Mouse (Mus musculus): ENCODE measurements around the gene Gm2696. TPM values are rescaled to one million over a fixed set of nuclear protein-coding genes. Genes with fewer than 3 reads are reported as not detected.
"Not testable (repeated sequence)": the region's sequence is repeated elsewhere in the genome, so short reads cannot be mapped to it uniquely, and the experiment has no call there.

Gm2696 gene
- not detected in 2 replicates for polyA plus RNA-seq (2015; fragmentation: Nextera tagmentation; extraction: Ambion mirVana)

DNA sequence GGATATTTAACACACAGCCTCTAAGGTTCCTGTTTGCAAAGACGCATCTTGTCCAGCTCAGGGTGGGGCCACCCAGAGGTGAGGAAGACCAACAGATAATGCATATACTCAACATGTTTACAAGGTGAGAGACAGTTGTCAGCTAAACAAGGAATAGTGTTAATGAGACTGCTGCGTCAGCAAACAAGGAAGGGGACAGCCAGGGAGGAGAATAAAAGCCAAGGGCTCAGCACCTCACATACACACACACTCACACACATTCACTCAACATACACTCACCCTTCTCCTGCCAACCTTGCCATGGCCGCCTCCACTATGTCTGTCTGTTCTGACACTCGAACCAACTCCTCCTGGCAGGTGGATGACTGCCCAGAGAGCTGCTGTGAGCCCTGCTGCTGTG, at the start of gene Gm2696:
TSS of gene Gm2696 (plus strand) at position 301 of the 400 bp plus-strand sequence.
- Histone ChIP-seq H3K27ac (ENCODE audit: low read length) (no peak within 1 kb of the TSS), H3K27me3 (replicated peaks; ENCODE audit: control insufficient read depth, insufficient read depth, low read length) (0 out of 2 replicates have a peak, but pooled peaks cover 3% of the 10 kb centered on the region), H3K4me3 (ENCODE audit: low read length) (no peak within 1 kb of the TSS), H3K4me2 (ENCODE audit: low read depth, low read length) (no peak within 1 kb of the TSS), H3K36me3 (ENCODE audit: control insufficient read depth, insufficient read depth, low read length) (no peaks in the 10 kb centered on the region), H3K4me1 (ENCODE audit: control insufficient read depth, insufficient read depth, low read length) (no peaks in the 10 kb centered on the region), H3K9ac (ENCODE audit: low read depth, low read length) (no peak within 1 kb of the TSS), H3K9me3 (ENCODE audit: control insufficient read depth, low read length) (no peaks in the 10 kb centered on the region)
- WGBS: 45% methylated on average over 4 of the region's 4 CpGs
- no peak for ATAC-seq

DNA sequence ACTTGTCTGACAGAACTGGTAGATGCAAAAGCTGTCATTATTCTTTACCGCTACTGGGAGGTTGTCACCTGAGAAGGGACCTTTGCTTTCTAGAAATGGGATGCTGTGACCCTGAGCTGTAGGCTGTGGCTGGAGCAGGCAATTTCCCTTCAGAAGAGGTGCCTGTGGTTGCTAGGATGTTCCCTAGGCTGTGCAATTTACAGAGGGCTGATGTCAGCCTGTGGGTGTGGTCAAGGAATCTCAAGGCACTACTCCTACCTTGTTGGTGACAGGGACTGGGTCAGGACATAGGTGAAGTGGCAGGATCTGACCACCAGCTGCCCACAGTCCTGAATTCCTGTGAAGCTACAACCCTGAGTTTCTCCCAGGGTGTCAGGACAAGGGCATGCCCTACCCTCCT, 44.8 kb upstream of the Gm2696 start:
- no peak overlapping the region for H3K4me2 ChIP-seq (ENCODE audit: low read depth, low read length)
- ATAC-seq: no peak
- 85% methylated on average over 1 of the region's 1 CpGs for WGBS

DNA sequence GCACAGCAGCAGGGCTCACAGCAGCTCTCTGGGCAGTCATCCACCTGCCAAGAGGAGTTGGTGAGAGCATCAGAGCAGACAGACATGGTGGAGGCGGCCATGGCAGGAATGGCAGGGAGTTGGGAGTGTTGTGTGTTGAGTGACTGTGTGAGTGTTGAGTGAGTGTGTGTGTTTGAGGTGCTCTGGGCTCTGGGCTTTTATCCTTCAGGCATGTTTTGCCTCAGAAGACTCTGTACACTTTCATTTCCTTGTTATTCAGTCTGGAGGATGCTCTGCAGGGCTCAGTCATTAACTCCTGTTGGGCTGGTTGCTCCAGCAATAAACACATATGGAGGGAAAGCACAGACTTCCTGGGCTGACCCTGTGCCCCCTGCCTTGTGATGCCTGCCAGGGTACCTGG, 43.3 kb upstream of the Gm2696 start, which contains the start of gene Gm3238:
TSS of gene Gm3238 (minus strand) at position 101 of the 400 bp plus-strand sequence.
- not testable (repeated sequence) for ATAC-seq; H3K27ac ChIP-seq (ENCODE audit: low read length); H3K36me3 ChIP-seq (ENCODE audit: control insufficient read depth, insufficient read depth, low read length); H3K27me3 ChIP-seq (replicated peaks; ENCODE audit: control insufficient read depth, insufficient read depth, low read length); H3K4me2 ChIP-seq (ENCODE audit: low read depth, low read length); H3K9ac ChIP-seq (ENCODE audit: low read depth, low read length); H3K4me1 ChIP-seq (ENCODE audit: control insufficient read depth, insufficient read depth, low read length); H3K4me3 ChIP-seq (ENCODE audit: low read length); H3K9me3 ChIP-seq (ENCODE audit: control insufficient read depth, low read length)
- no CpG with 5 or more reads among the region's 1 CpGs for WGBS

More for the DNA sequence above, 44.8 kb upstream of the Gm2696 start:
- Histone ChIP-seq H3K9me3 (ENCODE audit: control insufficient read depth, low read length) (no peaks in the 10 kb centered on the region), H3K27ac (ENCODE audit: low read length) (no peak overlapping the region), H3K27me3 (replicated peaks; ENCODE audit: control insufficient read depth, insufficient read depth, low read length) (no peaks in the 10 kb centered on the region), H3K4me3 (ENCODE audit: low read length) (no peak overlapping the region), H3K36me3 (ENCODE audit: control insufficient read depth, insufficient read depth, low read length) (no peaks in the 10 kb centered on the region), H3K4me1 (ENCODE audit: control insufficient read depth, insufficient read depth, low read length) (no peaks in the 10 kb centered on the region), H3K9ac (ENCODE audit: low read depth, low read length) (no peak overlapping the region)

DNA sequence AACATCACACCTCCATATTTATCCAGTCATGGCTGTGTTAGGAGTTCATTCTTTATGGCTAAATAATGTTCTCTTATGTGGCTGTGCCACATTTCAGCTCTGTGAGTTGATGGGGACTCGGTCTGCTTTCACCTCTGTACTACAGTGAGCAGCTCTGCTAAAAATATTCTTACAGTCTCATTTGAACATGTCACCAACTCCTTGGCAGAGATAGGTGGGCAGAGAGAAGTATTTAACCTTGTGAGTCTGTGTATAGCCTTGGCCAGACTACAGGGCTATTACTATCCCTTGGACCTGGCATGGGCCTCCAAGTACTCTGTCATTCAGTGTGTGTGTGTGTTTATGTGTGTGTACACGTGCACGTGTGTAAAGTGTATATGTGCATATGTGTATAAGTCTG, 42.3 kb upstream of the Gm2696 start:
- 80% methylated on average over 1 of the region's 3 CpGs for WGBS
- not testable (repeated sequence) for H3K9me3 ChIP-seq (ENCODE audit: control insufficient read depth, low read length); H3K27me3 ChIP-seq (replicated peaks; ENCODE audit: control insufficient read depth, insufficient read depth, low read length); H3K27ac ChIP-seq (ENCODE audit: low read length); ATAC-seq; H3K36me3 ChIP-seq (ENCODE audit: control insufficient read depth, insufficient read depth, low read length); H3K9ac ChIP-seq (ENCODE audit: low read depth, low read length); H3K4me1 ChIP-seq (ENCODE audit: control insufficient read depth, insufficient read depth, low read length); H3K4me3 ChIP-seq (ENCODE audit: low read length); H3K4me2 ChIP-seq (ENCODE audit: low read depth, low read length)

DNA sequence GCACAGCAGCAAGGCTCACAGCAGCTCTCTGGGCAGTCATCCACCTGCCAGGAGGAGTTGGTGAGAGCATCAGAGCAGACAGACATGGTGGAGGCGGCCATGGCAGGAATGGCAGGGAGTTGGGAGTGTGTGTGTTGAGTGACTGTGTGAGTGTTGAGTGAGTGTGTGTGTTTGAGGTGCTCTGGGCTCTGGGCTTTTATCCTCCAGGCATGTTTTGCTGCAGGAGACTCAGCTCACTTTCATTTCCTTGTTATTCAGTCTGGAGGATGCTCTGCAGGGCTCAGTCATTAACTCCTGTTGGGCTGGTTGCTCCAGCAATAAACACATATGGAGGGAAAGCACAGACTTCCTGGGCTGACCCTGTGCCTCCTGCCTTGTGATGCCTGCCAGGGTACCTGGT, 37.6 kb upstream of the Gm2696 start, which contains the start of gene Gm7138:
TSS of gene Gm7138 (minus strand) at position 101 of the 400 bp plus-strand sequence.
- not testable (repeated sequence) for H3K27ac ChIP-seq (ENCODE audit: low read length); H3K27me3 ChIP-seq (replicated peaks; ENCODE audit: control insufficient read depth, insufficient read depth, low read length); H3K4me2 ChIP-seq (ENCODE audit: low read depth, low read length); H3K9ac ChIP-seq (ENCODE audit: low read depth, low read length); H3K4me1 ChIP-seq (ENCODE audit: control insufficient read depth, insufficient read depth, low read length); H3K4me3 ChIP-seq (ENCODE audit: low read length); ATAC-seq; H3K36me3 ChIP-seq (ENCODE audit: control insufficient read depth, insufficient read depth, low read length); H3K9me3 ChIP-seq (ENCODE audit: control insufficient read depth, low read length)
- WGBS: 50% methylated on average over 1 of the region's 1 CpGs

DNA sequence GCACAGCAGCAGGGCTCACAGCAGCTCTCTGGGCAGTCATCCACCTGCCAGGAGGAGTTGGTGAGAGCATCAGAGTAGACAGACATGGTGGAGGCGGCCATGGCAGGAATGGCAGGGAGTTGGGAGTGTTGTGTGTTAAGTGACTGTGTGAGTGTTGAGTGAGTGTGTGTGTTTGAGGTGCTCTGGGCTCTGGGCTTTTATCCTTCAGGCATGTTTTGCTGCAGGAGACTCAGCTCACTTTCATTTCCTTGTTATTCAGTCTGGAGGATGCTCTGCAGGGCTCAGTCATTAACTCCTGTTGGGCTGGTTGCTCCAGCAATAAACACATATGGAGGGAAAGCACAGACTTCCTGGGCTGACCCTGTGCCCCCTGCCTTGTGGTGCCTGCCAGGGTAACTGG, 32.0 kb upstream of the Gm2696 start, which contains the start of gene Gm3250:
TSS of gene Gm3250 (minus strand) at position 101 of the 400 bp plus-strand sequence.
- not testable (repeated sequence) for H3K27ac ChIP-seq (ENCODE audit: low read length); H3K27me3 ChIP-seq (replicated peaks; ENCODE audit: control insufficient read depth, insufficient read depth, low read length); H3K4me1 ChIP-seq (ENCODE audit: control insufficient read depth, insufficient read depth, low read length); H3K4me3 ChIP-seq (ENCODE audit: low read length); H3K4me2 ChIP-seq (ENCODE audit: low read depth, low read length); H3K36me3 ChIP-seq (ENCODE audit: control insufficient read depth, insufficient read depth, low read length); ATAC-seq; H3K9me3 ChIP-seq (ENCODE audit: control insufficient read depth, low read length); H3K9ac ChIP-seq (ENCODE audit: low read depth, low read length)
- WGBS: 88% methylated on average over 1 of the region's 1 CpGs

DNA sequence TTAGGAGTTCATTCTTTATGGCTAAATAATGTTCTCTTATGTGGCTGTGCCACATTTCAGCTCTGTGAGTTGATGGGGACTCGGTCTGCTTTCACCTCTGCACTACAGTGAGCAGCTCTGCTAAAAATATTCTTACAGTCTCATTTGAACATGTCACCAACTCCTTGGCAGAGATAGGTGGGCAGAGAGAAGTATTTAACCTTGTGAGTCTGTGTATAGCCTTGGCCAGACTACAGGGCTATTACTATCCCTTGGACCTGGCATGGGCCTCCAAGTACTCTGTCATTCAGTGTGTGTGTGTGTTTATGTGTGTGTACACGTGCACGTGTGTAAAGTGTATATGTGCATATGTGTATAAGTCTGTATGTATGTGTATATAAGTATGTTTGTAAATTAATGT, 31.1 kb upstream of the Gm2696 start:
- H3K4me3 ChIP-seq (ENCODE audit: low read length); H3K27ac ChIP-seq (ENCODE audit: low read length); H3K4me2 ChIP-seq (ENCODE audit: low read depth, low read length); H3K36me3 ChIP-seq (ENCODE audit: control insufficient read depth, insufficient read depth, low read length); H3K27me3 ChIP-seq (replicated peaks; ENCODE audit: control insufficient read depth, insufficient read depth, low read length); H3K4me1 ChIP-seq (ENCODE audit: control insufficient read depth, insufficient read depth, low read length); H3K9me3 ChIP-seq (ENCODE audit: control insufficient read depth, low read length); H3K9ac ChIP-seq (ENCODE audit: low read depth, low read length); ATAC-seq: not testable (repeated sequence)
- WGBS: 94% methylated on average over 1 of the region's 3 CpGs

DNA sequence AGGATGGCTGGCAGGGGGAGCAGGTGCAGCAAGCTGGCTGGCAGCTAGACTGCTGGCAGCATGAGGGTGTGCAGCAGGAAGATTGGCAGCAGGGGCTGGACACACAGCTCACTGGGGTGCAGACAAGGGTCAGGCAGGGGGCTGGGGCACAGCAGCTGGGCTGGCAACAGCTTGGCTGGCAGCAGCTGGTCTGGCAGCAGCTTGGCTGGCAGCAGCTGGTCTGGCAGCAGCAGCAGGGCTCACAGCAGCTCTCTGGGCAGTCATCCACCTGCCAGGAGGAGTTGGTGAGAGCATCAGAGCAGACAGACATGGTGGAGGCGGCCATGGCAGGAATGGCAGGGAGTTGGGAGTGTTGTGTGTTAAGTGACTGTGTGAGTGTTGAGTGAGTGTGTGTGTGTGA, 26.6 kb upstream of the Gm2696 start, which contains the start of gene Gm7137:
TSS of gene Gm7137 (minus strand) at position 325 of the 400 bp plus-strand sequence.
- ATAC-seq; H3K27ac ChIP-seq (ENCODE audit: low read length); H3K4me2 ChIP-seq (ENCODE audit: low read depth, low read length); H3K9me3 ChIP-seq (ENCODE audit: control insufficient read depth, low read length); H3K27me3 ChIP-seq (replicated peaks; ENCODE audit: control insufficient read depth, insufficient read depth, low read length); H3K9ac ChIP-seq (ENCODE audit: low read depth, low read length); H3K4me3 ChIP-seq (ENCODE audit: low read length); H3K4me1 ChIP-seq (ENCODE audit: control insufficient read depth, insufficient read depth, low read length); H3K36me3 ChIP-seq (ENCODE audit: control insufficient read depth, insufficient read depth, low read length): not testable (repeated sequence)
- WGBS: 78% methylated on average over 1 of the region's 1 CpGs

DNA sequence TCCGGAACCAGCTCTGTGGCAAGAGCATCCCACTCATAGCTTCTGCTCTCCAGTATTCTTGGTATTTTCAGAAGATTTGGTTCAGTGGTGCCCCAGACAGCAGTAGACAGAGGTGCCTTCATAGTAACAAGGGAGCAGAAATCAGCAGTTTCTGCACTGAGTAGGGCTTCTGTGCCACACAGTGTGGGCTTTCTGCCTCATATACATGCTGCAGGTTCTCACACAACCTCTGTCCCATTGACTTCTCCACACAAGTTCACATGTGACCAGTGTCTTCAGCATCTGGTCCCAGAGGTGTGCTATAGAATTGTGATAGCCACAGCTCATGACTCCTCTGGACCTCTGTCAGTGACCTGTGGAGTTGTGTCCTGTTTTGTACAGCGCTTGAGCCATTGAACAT, 25.9 kb upstream of the Gm2696 start:
- Histone ChIP-seq H3K4me1 (ENCODE audit: control insufficient read depth, insufficient read depth, low read length) (no peaks in the 10 kb centered on the region), H3K4me2 (ENCODE audit: low read depth, low read length) (no peak overlapping the region), H3K27me3 (replicated peaks; ENCODE audit: control insufficient read depth, insufficient read depth, low read length) (no peaks in the 10 kb centered on the region), H3K9me3 (ENCODE audit: control insufficient read depth, low read length) (no peaks in the 10 kb centered on the region), H3K36me3 (ENCODE audit: control insufficient read depth, insufficient read depth, low read length) (no peaks in the 10 kb centered on the region), H3K27ac (ENCODE audit: low read length) (no peak overlapping the region), H3K4me3 (ENCODE audit: low read length) (no peak overlapping the region), H3K9ac (ENCODE audit: low read depth, low read length) (no peak overlapping the region)
- 74% methylated on average over 2 of the region's 2 CpGs for WGBS
- ATAC-seq: no peak

DNA sequence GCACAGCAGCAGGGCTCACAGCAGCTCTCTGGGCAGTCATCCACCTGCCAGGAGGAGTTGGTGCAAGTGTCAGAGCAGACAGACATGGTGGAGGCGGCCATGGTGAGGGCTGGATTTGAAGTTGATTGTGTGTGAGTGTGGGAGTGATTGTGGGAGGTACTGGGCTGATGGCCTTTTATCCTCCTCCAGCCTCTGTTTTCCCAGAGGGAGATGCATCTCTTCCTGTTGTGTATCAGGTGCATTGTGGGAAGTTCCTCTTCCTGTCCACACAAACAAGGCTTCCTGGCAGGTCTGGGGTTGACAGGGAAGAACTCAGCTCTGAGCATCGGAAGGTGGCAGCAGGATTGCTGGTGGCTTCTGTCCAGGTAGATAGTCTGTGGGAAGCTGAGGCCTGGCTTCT, 19.5 kb upstream of the Gm2696 start, which contains the start of gene Gm9639:
TSS of gene Gm9639 (minus strand) at position 101 of the 400 bp plus-strand sequence.
- 55% methylated on average over 2 of the region's 2 CpGs for WGBS
- Histone ChIP-seq H3K4me3 (ENCODE audit: low read length) (no peak within 1 kb of the TSS), H3K4me1 (ENCODE audit: control insufficient read depth, insufficient read depth, low read length) (no peaks in the 10 kb centered on the region), H3K9ac (ENCODE audit: low read depth, low read length) (no peak within 1 kb of the TSS), H3K27me3 (replicated peaks; ENCODE audit: control insufficient read depth, insufficient read depth, low read length) (no peaks in the 10 kb centered on the region), H3K36me3 (ENCODE audit: control insufficient read depth, insufficient read depth, low read length) (no peaks in the 10 kb centered on the region), H3K9me3 (ENCODE audit: control insufficient read depth, low read length) (no peaks in the 10 kb centered on the region), H3K27ac (ENCODE audit: low read length) (no peak within 1 kb of the TSS), H3K4me2 (ENCODE audit: low read depth, low read length) (no peak within 1 kb of the TSS)
- no peak for ATAC-seq
